Mouse (Mus musculus): ENCODE measurements at regions not wholly inside any gene's neighbourhood (a gene's known extent, or its start where the extent isn't known, plus 50 kb on each side); places are given as distances from the start of the nearest gene placed in this dataset.

DNA sequence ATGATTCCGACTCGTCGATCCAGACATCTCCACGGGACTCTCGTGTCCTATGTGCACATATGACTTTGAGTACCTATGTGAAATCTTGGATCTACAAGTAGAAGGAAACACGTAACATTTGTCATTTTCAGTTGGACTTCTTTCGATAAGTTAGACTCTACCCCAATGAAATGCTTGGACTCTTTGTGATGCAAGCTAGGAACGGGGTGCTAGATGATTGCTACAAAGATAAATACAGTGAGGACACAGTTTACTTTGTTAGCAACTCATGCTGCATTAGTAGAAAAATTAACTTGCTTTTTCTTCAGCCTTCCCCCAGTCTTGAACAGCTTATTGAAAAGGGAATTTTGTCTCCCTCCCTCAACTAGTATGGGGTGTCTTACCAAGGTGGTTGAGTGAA is 81.2 kb upstream of the Eef1e1 start:
- no peak for DNase-seq (ENCODE audit: extremely low spot score in 1 of 2, low spot score in 2 of 2)
- intact Hi-C loops (cut with DNase I): no loop called here
- no peak for TF ChIP-seq CTCF (IDR thresholded peaks at IDR 0.05)
- no peak overlapping the region for H3K27ac ChIP-seq
- H3K4me3 ChIP-seq: no peak overlapping the region

DNA sequence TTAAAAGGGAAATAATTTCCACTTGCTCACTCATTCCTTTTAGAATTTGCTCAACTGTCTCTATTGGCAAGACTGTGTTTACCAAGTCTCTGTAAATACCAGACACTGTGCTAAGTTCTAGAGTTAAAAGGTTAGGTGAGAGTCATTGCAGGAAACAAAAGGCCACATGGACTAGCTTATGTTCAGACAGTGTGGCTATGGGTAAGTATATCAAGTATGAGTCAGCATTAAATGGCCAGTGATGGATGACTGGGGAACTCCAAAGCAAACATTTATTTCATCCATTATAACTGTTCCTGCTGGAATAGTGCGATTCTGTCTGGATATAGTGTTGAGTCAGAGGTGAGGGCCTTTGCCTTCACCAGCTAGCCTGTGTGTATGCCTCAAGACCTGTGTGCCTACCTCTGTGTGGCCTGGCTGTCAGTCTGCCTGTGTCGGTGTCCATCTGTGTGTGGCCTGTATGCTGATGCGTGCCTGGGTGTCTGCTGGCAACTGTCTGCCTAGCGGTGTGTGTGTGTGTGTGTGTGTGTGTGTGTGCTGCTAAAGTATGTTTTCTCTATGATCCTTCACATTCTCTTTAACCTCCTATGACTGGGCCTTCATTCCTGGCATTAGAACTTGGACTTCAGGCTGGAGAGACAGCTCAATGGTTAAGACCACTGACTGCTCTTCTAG is 77.6 kb upstream of the Eef1e1 start:
- no peak for TF ChIP-seq CTCF (IDR thresholded peaks at IDR 0.05)
- H3K27ac ChIP-seq: no peak overlapping the region
- H3K4me3 ChIP-seq: no peak overlapping the region
- no peak for DNase-seq (ENCODE audit: extremely low spot score in 1 of 2, low spot score in 2 of 2)
- intact Hi-C loops (cut with DNase I): no loop called here

DNA sequence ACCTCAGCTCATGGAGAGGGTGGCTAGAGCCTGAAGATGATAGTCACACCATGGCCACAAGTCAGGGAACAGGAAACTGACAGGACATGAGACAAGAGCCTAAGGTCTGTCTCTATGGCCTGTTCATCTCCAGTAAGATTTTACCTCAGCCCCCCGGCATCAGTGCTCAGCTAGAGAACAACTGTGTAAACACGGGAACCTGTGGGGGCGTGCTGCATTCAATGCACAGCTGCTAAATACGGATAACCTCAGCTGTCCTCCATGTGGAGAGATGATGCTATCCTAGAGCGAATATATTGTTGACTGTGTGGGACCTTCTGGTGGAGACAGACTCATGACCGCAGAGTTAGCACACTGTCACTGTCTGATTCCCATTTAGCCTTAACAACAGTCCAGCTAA is 76.4 kb upstream of the Eef1e1 start:
- intact Hi-C loops (cut with DNase I): no loop called here
- no peak for DNase-seq (ENCODE audit: extremely low spot score in 1 of 2, low spot score in 2 of 2)
- no peak for TF ChIP-seq CTCF (IDR thresholded peaks at IDR 0.05)
- no peak overlapping the region for H3K27ac ChIP-seq
- no peak overlapping the region for H3K4me3 ChIP-seq

DNA sequence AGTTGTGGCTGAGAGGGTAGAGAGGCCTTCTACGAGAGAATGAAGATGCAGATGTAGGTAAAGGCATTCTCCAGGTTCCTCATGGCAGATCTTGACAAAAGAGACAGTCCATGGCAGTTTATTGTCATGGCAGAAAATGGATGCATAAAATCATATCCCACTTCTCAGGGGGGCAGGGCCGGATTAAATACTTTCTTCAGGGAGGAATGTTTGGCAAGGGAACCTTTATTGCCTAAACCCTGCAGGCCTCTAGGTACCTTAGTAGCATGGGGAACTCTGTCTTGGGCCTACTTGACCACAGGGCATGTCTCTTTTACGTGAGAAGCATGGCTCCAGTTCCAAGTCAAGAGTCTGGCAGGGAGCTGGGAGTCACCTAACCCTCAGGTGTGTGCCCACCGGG is 74.4 kb upstream of the Eef1e1 start:
- H3K4me3 ChIP-seq: no peak overlapping the region
- no peak overlapping the region for H3K27ac ChIP-seq
- intact Hi-C loops (cut with DNase I): no loop called here
- no peak for TF ChIP-seq CTCF (IDR thresholded peaks at IDR 0.05)
- no peak for DNase-seq (ENCODE audit: extremely low spot score in 1 of 2, low spot score in 2 of 2)

DNA sequence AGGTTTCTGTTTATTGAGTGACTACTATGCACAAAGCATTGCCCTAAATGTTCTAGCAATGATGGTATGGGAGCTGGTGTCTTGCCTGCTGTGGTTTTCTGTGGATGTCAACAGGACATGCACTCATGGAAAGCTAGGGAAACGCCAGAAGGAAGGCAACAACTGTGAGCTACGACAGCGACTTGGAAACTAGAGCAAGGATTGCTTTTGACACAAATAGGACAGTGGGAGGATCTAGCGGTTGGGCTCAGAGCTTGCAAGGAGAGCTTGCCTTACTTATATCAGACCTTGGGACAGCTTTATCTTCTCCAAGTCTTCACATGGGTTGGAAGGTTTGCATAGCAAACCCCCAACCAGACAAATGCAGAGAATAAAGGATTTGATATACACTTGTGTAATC is 66.6 kb upstream of the Eef1e1 start:
- no peak for DNase-seq (ENCODE audit: extremely low spot score in 1 of 2, low spot score in 2 of 2)
- Histone ChIP-seq H3K27ac (no peak overlapping the region), H3K4me3 (no peak overlapping the region)
- intact Hi-C loops (cut with DNase I): no loop called here
- no peak for TF ChIP-seq CTCF (IDR thresholded peaks at IDR 0.05)

DNA sequence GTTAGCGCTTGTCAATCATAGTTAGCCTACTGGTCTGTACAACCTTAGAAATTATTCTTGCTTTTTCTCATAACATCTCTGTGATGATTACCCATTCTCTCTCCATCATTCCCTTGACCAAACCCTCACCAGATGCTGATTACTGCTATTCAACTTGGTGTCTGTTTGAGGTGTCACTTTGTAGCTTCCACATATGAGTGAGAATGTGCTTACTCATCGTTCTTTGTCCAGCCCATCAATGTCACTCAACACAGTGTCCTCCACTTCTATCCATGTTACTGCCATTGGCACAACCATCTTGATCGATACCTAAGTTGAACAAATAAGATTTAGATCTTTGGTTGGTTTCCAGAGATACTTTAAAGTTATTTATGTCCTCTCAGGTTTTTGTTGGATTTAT is 62.3 kb upstream of the Eef1e1 start:
- no peak for TF ChIP-seq CTCF (IDR thresholded peaks at IDR 0.05)
- Histone ChIP-seq H3K4me3 (no peak overlapping the region), H3K27ac (no peak overlapping the region)
- intact Hi-C loops (cut with DNase I): no loop called here
- no peak for DNase-seq (ENCODE audit: extremely low spot score in 1 of 2, low spot score in 2 of 2)

DNA sequence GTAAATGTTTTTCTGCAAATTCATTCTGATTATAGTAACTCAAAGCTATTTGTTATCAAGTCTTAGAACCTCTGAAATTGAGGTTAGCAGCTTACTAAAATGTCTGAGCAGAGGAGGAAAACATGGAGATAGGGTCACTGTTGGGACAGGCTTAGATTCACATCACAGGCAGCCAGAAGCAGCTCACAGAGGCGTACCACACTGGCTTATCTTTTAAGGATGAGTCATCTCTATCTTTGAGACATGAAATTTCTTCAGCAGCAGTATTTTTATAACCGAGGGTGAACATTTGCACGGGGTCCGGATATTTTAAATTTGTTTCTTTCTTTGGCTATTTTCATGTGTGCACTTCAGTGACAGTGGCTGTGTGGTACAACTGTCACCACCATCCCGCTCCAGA is 56.0 kb upstream of the Eef1e1 start:
- no peak overlapping the region for H3K4me3 ChIP-seq
- DNase-seq (ENCODE audit: extremely low spot score in 1 of 2, low spot score in 2 of 2): no peak
- intact Hi-C loops (cut with DNase I): loop anchor here (5.0 kb wide), 2 partner anchors 37 to 222 kb away; no protein-coding TSS in a partner anchor
- no peak for TF ChIP-seq CTCF (IDR thresholded peaks at IDR 0.05)
- H3K27ac ChIP-seq: peak overlapping the region; percentile 26; the same call in 1 of the 2 replicates

Measured in left cerebral cortex, adult 2 months (tissue).